Mouse (Mus musculus) lung, embryonic 16.5 days (tissue): Measurements from ENCODE around the gene Nup98. TPM values are rescaled to one million over a fixed set of nuclear protein-coding genes. Genes with fewer than 3 reads are reported as not detected.

Experiments
- ATAC-seq: fragments of 200-750 bp; cut with Nextera tagmentation; 2 replicates; pipeline ENCODE4 v1.8.0; 2017; ENCODE audit warnings: low read depth, mild to moderate bottlenecking, moderate library complexity
- H3K27ac ChIP-seq: fragments of 300-500 bp; sonication (generic); 2 replicates; pipeline ENCODE4 v1.5.1; 2014; ENCODE audit warnings: mild to moderate bottlenecking, control low read depth, low read length
- H3K27me3 ChIP-seq: fragments of 300-500 bp; sonication (generic); 2 replicates; pipeline ENCODE4 v1.6.1; 2014; ENCODE audit warnings: low read depth, low read length, mixed read lengths; ENCODE audit not compliant: control insufficient read depth, insufficient read depth
- H3K36me3 ChIP-seq: fragments of 300-500 bp; sonication (generic); 2 replicates; pipeline ENCODE4 v1.6.1; 2014; ENCODE audit warnings: low read length; ENCODE audit not compliant: control insufficient read depth, insufficient read depth
- H3K4me1 ChIP-seq: fragments of 300-500 bp; sonication (generic); replicated peaks from 2 replicates; pipeline ENCODE4 v1.6.1; 2014; ENCODE audit warnings: low read length, mixed read lengths; ENCODE audit not compliant: control insufficient read depth, insufficient read depth
- H3K4me2 ChIP-seq: fragments of 300-500 bp; sonication (generic); 2 replicates; pipeline ENCODE4 v1.6.1; 2014; ENCODE audit warnings: low read depth, low read length, control low read depth
- H3K4me3 ChIP-seq: fragments of 300-500 bp; sonication (generic); 2 replicates; pipeline ENCODE4 v1.5.1; 2014; ENCODE audit warnings: mild to moderate bottlenecking, low read length, control low read depth
- H3K9ac ChIP-seq: fragments of 300-500 bp; sonication (generic); 2 replicates; pipeline ENCODE4 v1.6.1; 2014; ENCODE audit warnings: low read length, control low read depth
- H3K9me3 ChIP-seq: fragments of 300-500 bp; sonication (generic); 2 replicates; pipeline ENCODE4 v1.6.1; 2016; ENCODE audit warnings: low read length; ENCODE audit not compliant: control insufficient read depth
- WGBS: fragments of 180-500 bp; shearing (Covaris S2); extraction: QIAGEN DNeasy Blood & Tissue Kit; methylation state at CpG from one replicate; pipeline ENCODE4 v1.1.7; 2014; 5-methylcytosine and 5-hydroxymethylcytosine counted together
- polyA plus RNA-seq: library from polyadenylated mRNA; unstranded; fragments of >200 nt; fragmentation: Nextera tagmentation; extraction: Ambion mirVana; gene quantifications from 2 replicates; pipeline ENCODE4 v1.2.1, GENCODE M21; 2015

Nup98 gene
- polyA plus RNA-seq, 1 experiment from 2014 or later = 34.4 TPM

DNA sequence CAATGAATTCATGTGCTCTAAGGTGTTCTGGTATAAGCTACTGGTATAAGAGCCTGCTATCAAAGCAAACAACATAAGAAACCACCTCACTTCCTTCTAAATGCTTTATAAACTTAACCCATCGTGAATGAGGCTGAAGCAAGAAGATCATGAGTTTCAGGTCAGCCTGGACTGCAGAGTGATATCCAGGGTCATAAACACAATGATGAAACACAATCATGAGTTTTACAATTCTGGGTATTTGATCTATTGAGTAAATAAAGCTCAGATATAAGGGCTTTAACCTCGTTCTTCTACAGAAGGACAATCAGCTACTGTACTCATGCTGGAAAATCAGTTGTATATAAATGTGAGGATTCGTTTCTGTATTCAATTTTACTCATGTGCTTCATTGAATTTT is 26.1 kb downstream of the Nup98 start:
- H3K9ac ChIP-seq = no peak overlapping the region
- H3K4me2 ChIP-seq = no peak overlapping the region
- H3K4me3 ChIP-seq = no peak overlapping the region
- no peak overlapping the region for H3K27ac ChIP-seq
- peaks cover 26% of the 10 kb centered on the region for H3K36me3 ChIP-seq
- WGBS = 77% methylated on average over 3 of the region's 3 CpGs
- ATAC-seq = no peak
- H3K27me3 ChIP-seq = no peaks in the 10 kb centered on the region
- no peaks in the 10 kb centered on the region for H3K4me1 ChIP-seq
- no peaks in the 10 kb centered on the region for H3K9me3 ChIP-seq

DNA sequence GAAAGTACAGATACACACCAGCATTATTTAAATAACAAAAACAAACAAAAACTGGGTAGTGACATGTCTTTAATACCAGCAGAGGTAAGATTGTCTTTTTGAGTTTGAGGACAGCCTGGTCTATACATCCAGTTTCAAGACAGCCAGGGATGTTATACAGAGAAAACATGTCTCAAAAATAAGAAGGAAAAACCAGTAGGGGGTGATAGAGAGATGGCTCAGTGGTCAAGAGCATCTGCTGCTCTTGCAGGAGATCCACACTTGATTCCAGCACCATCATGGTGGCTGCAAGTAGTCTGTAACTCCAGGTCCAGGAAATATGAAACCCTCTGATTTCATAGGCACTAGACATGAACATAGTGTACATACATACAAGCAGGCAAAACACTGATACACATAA is 39.7 kb downstream of the Nup98 start:
- Histone ChIP-seq H3K27ac (no peak overlapping the region), H3K9ac (no peak overlapping the region), H3K4me3 (no peak overlapping the region), H3K4me2 (no peak overlapping the region), H3K36me3 (peaks cover 8% of the 10 kb centered on the region), H3K9me3 (no peaks in the 10 kb centered on the region), H3K4me1 (no peaks in the 10 kb centered on the region), H3K27me3 (no peaks in the 10 kb centered on the region)
- no peak for ATAC-seq

DNA sequence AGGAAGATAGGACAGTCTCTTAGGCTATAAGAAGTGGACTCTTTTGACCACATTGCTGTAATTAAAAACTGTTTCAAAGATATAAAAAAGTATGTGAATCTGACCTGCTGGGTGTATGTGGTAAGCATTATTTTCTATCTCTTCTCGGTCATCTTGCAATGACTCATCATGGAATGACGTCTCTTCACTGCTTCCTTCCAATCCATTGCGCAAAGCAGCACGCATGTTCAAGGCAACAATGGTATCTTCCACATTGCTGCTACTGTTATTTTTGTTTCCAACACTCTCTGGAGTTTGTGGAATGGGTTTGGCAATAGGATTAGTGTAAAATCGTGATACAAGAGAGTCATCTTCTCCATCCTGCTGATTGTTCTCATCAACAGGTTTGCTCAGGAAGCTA is 56.3 kb downstream of the Nup98 start:
- Histone ChIP-seq H3K9ac (no peak overlapping the region), H3K27ac (no peak overlapping the region), H3K9me3 (no peaks in the 10 kb centered on the region), H3K4me3 (no peak overlapping the region), H3K4me1 (no peaks in the 10 kb centered on the region), H3K4me2 (no peak overlapping the region), H3K27me3 (no peaks in the 10 kb centered on the region), H3K36me3 (peaks cover 27% of the 10 kb centered on the region)
- ATAC-seq = no peak
- 90% methylated on average over 5 of the region's 5 CpGs for WGBS

DNA sequence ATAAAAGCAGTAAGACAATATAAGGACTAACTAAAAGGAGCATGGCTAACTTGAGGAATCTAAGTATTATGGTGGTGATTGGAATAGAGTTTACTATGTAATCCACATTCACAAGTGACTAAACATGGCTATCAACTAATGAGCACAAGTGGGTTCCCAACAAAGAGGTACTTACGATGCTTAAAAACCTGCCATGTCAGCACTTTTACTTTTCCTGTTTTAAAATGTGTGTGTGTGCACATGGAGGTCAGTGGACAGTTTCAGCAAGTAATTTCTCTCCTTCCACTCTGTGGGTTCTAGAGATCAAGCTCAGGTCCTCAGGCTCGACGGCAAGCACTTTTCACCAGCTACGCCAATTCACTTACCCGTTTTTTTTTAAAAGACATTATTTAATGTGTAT is 72.1 kb downstream of the Nup98 start:
- Histone ChIP-seq H3K9ac (no peak overlapping the region), H3K4me1 (no peaks in the 10 kb centered on the region), H3K27ac (no peak overlapping the region), H3K36me3 (peaks cover 52% of the 10 kb centered on the region), H3K4me3 (no peak overlapping the region), H3K9me3 (no peaks in the 10 kb centered on the region), H3K27me3 (no peaks in the 10 kb centered on the region), H3K4me2 (no peak overlapping the region)
- no peak for ATAC-seq
- 93% methylated on average over 5 of the region's 5 CpGs for WGBS

DNA sequence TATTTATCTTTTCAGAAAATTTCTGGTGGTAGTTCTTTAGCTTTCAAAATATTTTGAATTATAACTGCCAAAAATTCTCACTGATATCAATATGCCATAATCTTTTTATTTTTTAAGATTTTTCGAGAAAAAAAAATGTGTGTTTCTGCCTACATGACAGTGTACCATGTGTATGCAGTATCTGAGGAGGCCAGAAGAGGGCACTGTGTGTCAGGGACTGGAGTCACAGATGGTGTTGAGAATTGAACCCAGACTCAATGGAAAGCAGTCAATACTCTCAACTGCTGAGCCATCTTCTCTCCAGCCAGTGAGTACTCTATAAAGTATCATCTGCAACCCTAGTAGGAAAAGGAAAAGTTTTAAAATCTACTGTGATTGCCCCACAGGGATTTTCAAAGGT is 72.5 kb downstream of the Nup98 start:
- ATAC-seq = no peak
- Histone ChIP-seq H3K36me3 (peaks cover 54% of the 10 kb centered on the region), H3K9me3 (no peaks in the 10 kb centered on the region), H3K9ac (no peak overlapping the region), H3K4me2 (no peak overlapping the region), H3K27me3 (no peaks in the 10 kb centered on the region), H3K4me3 (no peak overlapping the region), H3K27ac (no peak overlapping the region), H3K4me1 (no peaks in the 10 kb centered on the region)
- 88% methylated on average over 1 of the region's 1 CpGs for WGBS

DNA sequence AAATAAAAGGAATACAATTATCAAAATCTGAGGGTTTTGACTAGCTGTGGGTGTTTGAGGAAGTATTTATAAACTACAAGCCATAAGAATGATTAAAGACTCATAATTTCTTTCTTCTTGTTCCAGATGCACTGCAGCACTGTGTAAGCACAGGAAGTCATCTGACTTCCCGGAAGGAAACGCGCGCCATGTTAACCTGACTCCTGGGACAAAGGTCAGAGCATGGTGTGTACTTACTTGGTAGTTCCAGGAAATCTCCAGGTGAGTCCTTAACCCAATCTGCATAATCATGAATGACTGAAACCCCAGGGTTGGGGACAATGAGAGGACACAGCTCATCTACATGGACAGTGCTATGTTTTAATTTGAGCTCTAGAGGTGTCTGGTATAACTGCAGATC is 77.6 kb downstream of the Nup98 start:
- H3K9me3 ChIP-seq = no peaks in the 10 kb centered on the region
- H3K27ac ChIP-seq = no peak overlapping the region
- 55% methylated on average over 4 of the region's 4 CpGs for WGBS
- H3K9ac ChIP-seq = no peak overlapping the region
- no peak overlapping the region for H3K4me2 ChIP-seq
- peaks cover 55% of the 10 kb centered on the region for H3K36me3 ChIP-seq
- no peaks in the 10 kb centered on the region for H3K4me1 ChIP-seq
- H3K27me3 ChIP-seq = no peaks in the 10 kb centered on the region
- no peak overlapping the region for H3K4me3 ChIP-seq
- ATAC-seq = peak; percentile 49; the same call in 1 of the 2 replicates

DNA sequence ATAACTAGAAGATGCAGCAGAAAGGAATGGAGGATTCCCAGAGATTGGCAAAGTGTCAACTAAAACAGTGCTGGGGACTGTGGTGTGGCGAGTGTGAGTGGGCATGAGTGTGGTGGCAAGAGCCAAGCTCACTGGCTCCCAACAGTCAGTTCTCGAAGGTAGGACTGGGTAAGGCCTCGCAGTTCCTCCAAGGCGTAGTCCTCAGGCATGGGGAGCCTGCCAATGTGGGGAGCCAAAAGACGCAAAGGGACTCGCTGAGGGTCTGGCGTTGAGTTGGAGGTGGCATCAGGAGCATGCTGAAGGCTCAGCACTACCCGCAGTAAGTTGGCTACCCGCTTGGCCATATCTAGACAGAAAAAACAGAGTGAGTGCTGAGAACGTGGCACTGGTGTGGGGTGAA is 89.7 kb downstream of the Nup98 start:
- no peak overlapping the region for H3K9ac ChIP-seq
- H3K9me3 ChIP-seq = no peaks in the 10 kb centered on the region
- peaks cover 53% of the 10 kb centered on the region for H3K36me3 ChIP-seq
- no peak overlapping the region for H3K4me2 ChIP-seq
- no peak for ATAC-seq
- H3K27ac ChIP-seq = no peak overlapping the region
- no peaks in the 10 kb centered on the region for H3K4me1 ChIP-seq
- 90% methylated on average over 10 of the region's 10 CpGs for WGBS
- no peaks in the 10 kb centered on the region for H3K27me3 ChIP-seq
- no peak overlapping the region for H3K4me3 ChIP-seq

DNA sequence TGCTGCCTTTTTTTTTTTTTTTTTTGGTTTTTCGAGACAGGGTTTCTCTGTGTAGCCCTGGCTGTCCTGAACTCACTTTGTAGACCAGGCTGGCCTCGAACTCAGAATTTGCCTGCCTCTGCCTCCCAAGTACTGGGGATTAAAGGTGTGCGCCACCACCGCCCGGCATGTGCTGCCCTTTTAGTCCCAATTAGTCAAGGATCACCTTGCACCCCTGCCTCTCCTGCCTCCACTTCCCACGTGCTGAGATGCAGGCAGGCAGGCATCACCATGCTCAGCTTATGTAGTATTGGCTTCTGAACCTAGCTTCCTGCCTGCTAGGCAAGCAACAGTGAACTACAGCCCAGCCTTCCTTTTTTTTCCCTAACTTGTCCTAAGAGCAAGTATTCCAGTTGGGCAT is 92.6 kb downstream of the Nup98 start:
- H3K4me2 ChIP-seq = no peak overlapping the region
- H3K27me3 ChIP-seq = no peaks in the 10 kb centered on the region
- no peak overlapping the region for H3K27ac ChIP-seq
- no peaks in the 10 kb centered on the region for H3K9me3 ChIP-seq
- peaks cover 26% of the 10 kb centered on the region for H3K36me3 ChIP-seq
- ATAC-seq = no peak
- H3K9ac ChIP-seq = no peak overlapping the region
- H3K4me3 ChIP-seq = no peak overlapping the region
- no peaks in the 10 kb centered on the region for H3K4me1 ChIP-seq
- WGBS = 69% methylated on average over 6 of the region's 6 CpGs

DNA sequence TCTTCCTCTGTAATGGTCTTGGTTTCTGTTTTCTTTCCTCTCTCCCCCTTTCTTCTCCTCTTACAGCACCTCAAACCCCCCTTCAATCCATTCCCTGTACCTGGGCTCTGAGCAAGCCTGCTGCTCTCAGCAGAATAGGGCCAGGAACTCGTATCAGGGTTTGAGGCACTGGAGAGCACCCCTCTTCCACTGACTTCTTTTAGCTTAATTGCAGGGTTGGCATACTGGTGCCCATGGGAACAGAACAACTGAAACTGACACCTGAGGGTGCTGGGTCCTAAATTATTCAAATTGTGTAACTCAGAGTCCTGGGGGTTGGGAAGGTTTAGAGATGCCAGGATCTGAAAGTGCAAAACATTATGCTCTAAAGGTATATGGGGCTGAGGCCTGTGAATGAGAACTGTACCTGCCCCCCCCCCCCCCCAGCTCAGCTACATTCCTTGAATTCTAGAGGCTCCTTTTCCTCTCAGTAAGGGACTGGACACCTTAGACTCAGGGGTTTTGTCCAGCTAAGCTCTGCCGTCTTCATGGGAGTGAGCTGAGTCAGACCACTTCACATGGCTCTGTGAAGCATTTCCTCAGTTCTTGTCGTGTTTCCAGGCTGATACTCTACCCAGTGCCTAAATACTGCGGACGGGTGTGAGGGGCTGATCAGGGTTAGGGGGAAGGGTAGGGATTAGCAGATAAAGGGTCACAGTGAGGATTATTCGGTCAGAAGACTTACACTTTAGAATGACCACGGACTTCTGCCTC is 93.2 kb downstream of the Nup98 start, which contains the start of gene Chrna10:
Gene Chrna10, minus strand, starts transcription at position 250 of the 753 bp plus-strand sequence.
- Histone ChIP-seq H3K36me3 (peaks cover 21% of the 10 kb centered on the region), H3K4me3 (no peak within 1 kb of the TSS), H3K4me2 (no peak within 1 kb of the TSS), H3K9me3 (no peaks in the 10 kb centered on the region), H3K27ac (no peak within 1 kb of the TSS), H3K27me3 (no peaks in the 10 kb centered on the region), H3K4me1 (no peaks in the 10 kb centered on the region), H3K9ac (no peak within 1 kb of the TSS)
- 32% methylated on average over 7 of the region's 7 CpGs for WGBS
- peak; percentile 61 for ATAC-seq
